Mouse (Mus musculus): ENCODE data around the gene Sertm1.

The Sertm1 gene

GRCm38 (mm10) chr3:54915643-54916071 is at the start of gene Sertm1:
Gene Sertm1 (minus strand): TSS chr3:54915887.
- DNase-seq (ENCODE audit: low spot score), result peak; percentile 4

DNA sequence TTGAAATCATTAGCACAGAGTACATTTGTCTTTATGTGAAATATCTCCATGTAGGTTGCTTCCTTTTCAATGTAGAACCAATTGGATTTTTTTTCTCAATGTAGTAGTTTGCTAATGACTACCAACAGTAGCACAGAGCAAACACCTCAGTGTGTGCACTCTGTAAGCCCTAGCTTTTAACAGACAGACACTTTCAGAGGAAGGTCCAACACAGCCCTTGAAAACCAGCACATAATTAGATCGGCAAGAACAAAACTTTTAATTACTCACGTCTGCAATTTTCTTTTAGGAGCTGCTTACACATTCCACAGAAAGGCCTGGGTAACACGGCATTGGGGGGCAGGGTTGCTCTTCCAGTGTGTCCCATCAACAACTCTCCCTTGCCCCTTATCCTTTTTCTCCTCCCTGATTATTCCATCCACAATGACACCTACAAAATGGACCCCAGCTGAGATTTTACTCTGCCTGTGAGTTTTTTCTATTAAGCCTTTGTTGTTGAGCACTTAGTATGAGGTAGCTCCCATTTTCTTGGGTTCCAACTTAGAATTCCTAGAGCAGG is 49.3 kb upstream of the Sertm1 start:
- no peak for DNase-seq (ENCODE audit: low spot score)

DNA sequence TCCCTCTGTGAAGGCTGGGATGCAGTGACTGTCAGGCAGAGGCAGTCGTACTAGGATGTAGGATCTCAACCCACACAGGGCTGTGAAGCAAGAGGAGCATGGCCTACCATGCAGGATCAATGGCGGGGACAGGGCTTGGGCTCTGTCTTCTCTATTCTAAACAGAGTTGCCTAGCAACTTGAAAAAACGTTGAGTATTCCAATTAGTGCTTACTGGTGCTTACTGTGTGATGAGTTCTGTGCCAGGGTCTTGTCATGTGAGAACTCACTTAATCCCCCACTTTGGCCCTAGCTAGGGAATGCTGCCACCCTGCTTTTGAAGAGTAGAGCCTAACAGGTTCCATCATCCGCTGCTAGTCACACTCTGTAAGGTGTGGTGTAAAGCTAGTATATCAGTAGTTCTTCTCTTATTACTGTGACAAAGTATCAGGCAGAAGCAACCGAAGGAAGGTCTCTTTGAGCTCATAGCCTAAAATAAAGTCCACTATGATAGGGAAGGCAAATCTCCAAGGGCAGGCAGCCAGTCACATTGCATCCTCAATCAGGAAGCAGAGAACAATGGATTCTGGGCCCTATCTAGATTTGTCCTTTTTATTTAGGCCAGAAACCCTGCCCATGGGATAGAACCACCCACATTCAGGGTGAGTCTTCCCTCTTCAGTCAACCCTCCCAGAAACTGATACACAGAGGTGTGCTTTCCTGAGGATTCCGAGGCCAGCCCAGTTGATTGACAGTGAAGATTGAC is 27.6 kb upstream of the Sertm1 start:
- no peak for DNase-seq (ENCODE audit: low spot score)

GRCm38 (mm10) chr3:54934535-54934934 is 18.8 kb upstream of the Sertm1 start:
- no peak for DNase-seq (ENCODE audit: low spot score)

- DNase-seq (ENCODE audit: low spot score), result no peak
Observed at GRCm38 (mm10) chr3:54932599-54932998, 16.9 kb upstream of the Sertm1 start.

GRCm38 (mm10) chr3:54920425-54920824 is 4.7 kb upstream of the Sertm1 start:
- no peak for DNase-seq (ENCODE audit: low spot score)

DNA sequence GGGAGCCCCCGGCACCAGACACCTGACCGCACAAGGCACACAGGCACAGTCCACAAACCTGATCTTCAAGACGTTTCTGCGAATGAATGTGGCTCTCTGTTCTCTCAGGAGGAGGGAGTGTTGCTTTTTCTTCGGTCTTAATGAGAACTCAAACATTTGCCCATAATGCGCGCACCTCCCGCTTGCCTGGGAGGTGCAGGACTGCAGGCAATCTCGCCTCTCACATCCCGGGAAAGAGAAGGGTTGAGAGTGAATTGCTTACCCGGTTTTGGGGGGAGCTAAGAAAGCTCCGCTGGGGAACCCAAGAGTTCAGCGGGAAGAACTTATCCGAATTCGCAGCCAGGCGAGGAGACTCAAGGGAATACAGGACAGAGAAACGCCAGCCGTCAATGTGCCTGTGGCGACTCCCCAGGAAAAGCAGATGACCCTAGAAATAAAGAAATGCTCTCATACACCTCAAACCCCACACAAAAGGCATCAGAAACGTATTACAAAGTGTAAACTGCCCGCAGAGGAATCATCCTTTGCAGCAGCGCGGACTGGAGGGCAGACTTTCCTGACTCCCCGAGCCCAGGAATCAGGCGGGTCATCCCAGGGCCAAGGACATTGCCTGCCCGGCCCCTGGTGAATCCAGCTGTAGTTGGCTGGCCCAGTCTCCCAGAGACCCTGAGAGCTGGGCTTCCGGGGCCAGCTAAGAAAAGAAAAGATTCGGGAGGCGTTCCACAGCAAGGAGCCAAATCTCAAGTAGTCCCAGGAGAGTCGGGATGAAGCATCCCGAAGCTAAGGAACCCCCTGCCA is 643 bp downstream of the Sertm1 start:
- no peak for DNase-seq (ENCODE audit: low spot score)

- no peak for DNase-seq (ENCODE audit: low spot score)
Observed at GRCm38 (mm10) chr3:54908878-54909277, 6.8 kb downstream of the Sertm1 start.

GRCm38 (mm10) chr3:54897974-54898373 is 17.7 kb downstream of the Sertm1 start:
- DNase-seq (ENCODE audit: low spot score), result no peak

DNA sequence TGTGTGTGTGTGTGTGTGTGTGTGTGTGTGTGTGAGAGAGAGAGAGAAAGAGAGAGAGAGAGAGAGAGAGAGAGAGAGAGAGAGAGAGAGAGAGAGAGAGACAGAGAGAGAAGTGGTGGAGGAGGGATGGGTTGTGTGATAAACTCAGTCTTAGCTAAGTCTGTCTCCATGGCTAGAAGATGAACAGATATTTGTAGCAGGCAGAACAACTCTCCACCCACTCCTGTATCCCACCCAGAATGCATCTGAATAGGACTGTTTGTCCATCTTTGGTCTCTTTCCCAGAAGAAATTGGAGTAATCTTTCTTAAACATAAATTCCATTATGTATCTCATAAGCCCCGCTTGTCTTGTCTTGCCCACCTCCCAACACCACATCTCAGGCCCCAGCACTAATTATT is 20.8 kb downstream of the Sertm1 start:
- DNase-seq (ENCODE audit: low spot score), result no peak

GRCm38 (mm10) chr3:54892218-54892617 is 23.5 kb downstream of the Sertm1 start:
- no peak for DNase-seq (ENCODE audit: low spot score)

- no peak for DNase-seq (ENCODE audit: low spot score)
Observed at GRCm38 (mm10) chr3:54886501-54886900, 29.2 kb downstream of the Sertm1 start.

Measured in ovary, adult 18-20 months (tissue).